7 mouse cellular contexts compared by ENCODE assay signal in genomic region chr11:86356007-86356853, GRCm38 (mm10). TPM values are rescaled to one million over a fixed set of nuclear protein-coding genes. Genes with fewer than 3 reads are reported as not detected.
A peak's percentile ranks its signal among the peaks of the same experiment; 100 is the strongest.
DNase-seq lines count a peak whose midpoint lies in the region; ATAC-seq and TF ChIP-seq lines count a peak whose summit lies in the region.

No protein-coding gene starts in this region.

- peak; percentile 79 for DNase-seq in 416B (ENCODE audit: low read depth)
- peak; percentile 58 for DNase-seq in CD4-positive helper T cell, adult 2 months (ENCODE audit: low read depth, low spot score)
- DNase-seq in induced T-regulatory cell, adult 2 months (ENCODE audit: low read depth), result peak; percentile 75
- DNase-seq in left cerebral cortex, adult 18-20 months (ENCODE audit: low spot score in 2 of 2), result no peak
- no peak for DNase-seq in urinary bladder, postnatal 10 days (ENCODE audit: low spot score)

- peak overlapping the region; percentile 73 for H3K4me2 ChIP-seq in midbrain, embryonic 15.5 days

- H3K27ac ChIP-seq in embryonic fibroblast, embryonic 13.5 days (ENCODE audit: insufficient read depth, low read length), result peak overlapping the region; percentile 49
- H3K27ac ChIP-seq in midbrain, embryonic 15.5 days, result no peak overlapping the region

- H3K9ac ChIP-seq in midbrain, embryonic 15.5 days, result peak overlapping the region; percentile 79

- no peak for TF ChIP-seq POLR2A in embryonic fibroblast, embryonic 13.5 days (IDR thresholded peaks at IDR 0.05; ENCODE audit: low read depth, low read length)

- H3K9me3 ChIP-seq in midbrain, embryonic 15.5 days, result no peaks in the 10 kb centered on the region

- H3K4me3 ChIP-seq in embryonic fibroblast, embryonic 13.5 days (ENCODE audit: insufficient read depth, low read length), result peak overlapping the region; percentile 72
- peak overlapping the region; percentile 99 for H3K4me3 ChIP-seq in midbrain, embryonic 15.5 days

- H3K27me3 ChIP-seq in midbrain, embryonic 15.5 days (replicated peaks), result no peaks in the 10 kb centered on the region

- no peak for ATAC-seq in midbrain, embryonic 15.5 days (replicated peaks)

- TF ChIP-seq CTCF in embryonic fibroblast, embryonic 13.5 days (IDR thresholded peaks at IDR 0.05; ENCODE audit: borderline replicate concordance, insufficient read depth, low read length), result no peak

- H3K36me3 ChIP-seq in midbrain, embryonic 15.5 days (replicated peaks), result no peaks in the 10 kb centered on the region; the same call in 1 of the 2 replicates

- H3K4me1 ChIP-seq in embryonic fibroblast, embryonic 13.5 days (ENCODE audit: control insufficient read depth, insufficient read depth, low read length), result peaks cover 7% of the 10 kb centered on the region
- H3K4me1 ChIP-seq in midbrain, embryonic 15.5 days, result peaks cover 43% of the 10 kb centered on the region

- 7% methylated on average over 13 of the region's 13 CpGs for WGBS in midbrain, embryonic 15.5 days

RNA-seq across cellular contexts. Expression of gene Med13, which starts 1.2 kb away (rescaled TPM):
- 40.8 and 57.0 TPM in 2 replicates for polyA plus RNA-seq in embryonic fibroblast, embryonic 13.5 days (2011; ENCODE audit: insufficient read length, low read depth, missing spikeins)
- 8.7 and 9.0 TPM in 2 replicates for polyA plus RNA-seq in midbrain, embryonic 15.5 days (2015; fragmentation: Nextera tagmentation; extraction: Ambion mirVana)
- total RNA-seq in left cerebral cortex, adult 18-20 months (2021), result 10 to 100 TPM; 53.8 to 55.0 TPM

Comparison
In these comparisons a context has a peak if more than half of its experiments do, and no peak if none do; other contexts are left out.
1. DNase-seq: peak in 416B (single experiment), CD4-positive helper T cell, adult 2 months (single experiment) and induced T-regulatory cell, adult 2 months (single experiment); none in left cerebral cortex, adult 18-20 months (0 of 2) and urinary bladder, postnatal 10 days (single experiment).